Mouse (Mus musculus) hindbrain, embryonic 15.5 days (tissue): ENCODE measurements around the gene Sat2. TPM values are rescaled to one million over a fixed set of nuclear protein-coding genes. Genes with fewer than 3 reads are reported as not detected.

Source experiments
- ATAC-seq: fragments of 200-750 bp; cut with Nextera tagmentation; 2 replicates; pipeline ENCODE4 v1.8.0; 2017; ENCODE audit warnings: low read depth, moderate number of reproducible peaks, moderate TSS enrichment; ENCODE audit not compliant: low FRiP score
- H3K27ac ChIP-seq: fragments of 300-500 bp; sonication (generic); replicated peaks from 2 replicates; pipeline ENCODE4 v1.5.1; 2015; ENCODE audit warnings: mild to moderate bottlenecking, inconsistent platforms
- H3K27me3 ChIP-seq: fragments of 300-500 bp; sonication (generic); 2 replicates; pipeline ENCODE4 v1.6.1; 2015; ENCODE audit warnings: control low read depth, inconsistent platforms
- H3K36me3 ChIP-seq: fragments of 300-500 bp; sonication (generic); 2 replicates; pipeline ENCODE4 v1.6.1; 2015; ENCODE audit warnings: control low read depth, inconsistent platforms
- H3K4me1 ChIP-seq: fragments of 300-500 bp; sonication (generic); replicated peaks from 2 replicates; pipeline ENCODE4 v1.6.1; 2015; ENCODE audit warnings: control low read depth, inconsistent platforms
- H3K4me2 ChIP-seq: fragments of 300-500 bp; sonication (generic); 2 replicates; pipeline ENCODE4 v1.6.1; 2015; ENCODE audit warnings: moderate library complexity, mild to moderate bottlenecking, inconsistent platforms
- H3K4me3 ChIP-seq: fragments of 300-500 bp; sonication (generic); 2 replicates; pipeline ENCODE4 v1.5.1; 2015; ENCODE audit warnings: mild to moderate bottlenecking, inconsistent platforms
- H3K9ac ChIP-seq: fragments of 300-500 bp; sonication (generic); 2 replicates; pipeline ENCODE4 v1.6.1; 2015; ENCODE audit warnings: inconsistent platforms
- H3K9me3 ChIP-seq: fragments of 300-500 bp; sonication (generic); 2 replicates; pipeline ENCODE4 v1.6.1; 2016; ENCODE audit warnings: control low read depth, inconsistent platforms
- WGBS: fragments of 180-500 bp; shearing (Covaris S2); methylation state at CpG from one replicate; pipeline ENCODE4 v1.1.7; 2015; 5-methylcytosine and 5-hydroxymethylcytosine counted together
- microRNA counts: library from miRNA; unstranded; fragments of <30 nt; microRNA quantifications from one replicate; lab custom pipeline; 2016
- microRNA-seq: library from miRNA; unstranded; fragments of <30 nt; microRNA quantifications from one replicate; pipeline ENCODE4, GENCODE M21; 2016
- polyA plus RNA-seq: library from polyadenylated mRNA; unstranded; fragments of >200 nt; fragmentation: Nextera tagmentation; extraction: Ambion mirVana; gene quantifications from 2 replicates; pipeline ENCODE4 v1.2.1, GENCODE M21; 2015

Sat2 gene
- polyA plus RNA-seq, 1 experiment from 2014 or later, result 23.9 TPM

GRCm38 (mm10) chr11:69665457-69665960, 43.7 kb downstream of the Sat2 start:
- Histone ChIP-seq H3K4me1 (peaks cover 39% of the 10 kb centered on the region), H3K27me3 (no peaks in the 10 kb centered on the region), H3K4me2 (no peak overlapping the region), H3K4me3 (no peak overlapping the region), H3K9ac (no peak overlapping the region), H3K27ac (no peak overlapping the region), H3K9me3 (no peaks in the 10 kb centered on the region), H3K36me3 (peaks cover 62% of the 10 kb centered on the region)
- WGBS, result 79% methylated on average over 9 of the region's 9 CpGs
- no peak for ATAC-seq

- Histone ChIP-seq H3K4me3 (no peak within 1 kb of the TSS), H3K4me1 (peaks cover 37% of the 10 kb centered on the region), H3K27ac (no peak within 1 kb of the TSS), H3K27me3 (no peaks in the 10 kb centered on the region), H3K4me2 (no peak within 1 kb of the TSS), H3K9ac (no peak within 1 kb of the TSS), H3K36me3 (peaks cover 62% of the 10 kb centered on the region), H3K9me3 (no peaks in the 10 kb centered on the region)
- ATAC-seq, result no peak
- 40% methylated on average over 7 of the region's 7 CpGs for WGBS
Measured at GRCm38 (mm10) chr11:69665961-69666664, 44.3 kb downstream of the Sat2 start, which contains the start of gene Cd68. Gene Cd68, minus strand, starts transcription at chr11:69666153.

GRCm38 (mm10) chr11:69666665-69667005, 44.8 kb downstream of the Sat2 start:
- H3K36me3 ChIP-seq, result peaks cover 62% of the 10 kb centered on the region
- ATAC-seq, result no peak
- no peak overlapping the region for H3K9ac ChIP-seq
- no peak overlapping the region for H3K4me2 ChIP-seq
- no peaks in the 10 kb centered on the region for H3K9me3 ChIP-seq
- no peaks in the 10 kb centered on the region for H3K27me3 ChIP-seq
- WGBS, result 85% methylated on average over 3 of the region's 3 CpGs
- peaks cover 31% of the 10 kb centered on the region for H3K4me1 ChIP-seq
- no peak overlapping the region for H3K4me3 ChIP-seq
- no peak overlapping the region for H3K27ac ChIP-seq

GRCm38 (mm10) chr11:69670786-69671725, 49.2 kb downstream of the Sat2 start:
- WGBS, result under 1% methylated on average over 54 of the region's 61 CpGs
- Histone ChIP-seq H3K4me3 (peak overlapping the region; percentile 85), H3K36me3 (peaks cover 68% of the 10 kb centered on the region), H3K4me2 (peak overlapping the region; percentile 74), H3K9me3 (no peaks in the 10 kb centered on the region), H3K27me3 (no peaks in the 10 kb centered on the region), H3K27ac (peak overlapping the region; percentile 94), H3K9ac (peak overlapping the region; percentile 82), H3K4me1 (peaks cover 29% of the 10 kb centered on the region)
- ATAC-seq, result peak; percentile 81

- H3K36me3 ChIP-seq, result peaks cover 67% of the 10 kb centered on the region
- peak; percentile 7; the same call in 1 of the 2 replicates for ATAC-seq
- 0% methylated on average over 41 of the region's 43 CpGs for WGBS
Measured at GRCm38 (mm10) chr11:69671726-69672124, 49.9 kb downstream of the Sat2 start.

GRCm38 (mm10) chr11:69672211-69672706, 50.4 kb downstream of the Sat2 start, which contains the start of gene Eif4a1:
Gene Eif4a1, minus strand, starts transcription at chr11:69672423.
- H3K4me1 ChIP-seq, result peaks cover 29% of the 10 kb centered on the region

More at GRCm38 (mm10) chr11:69671726-69672124, 49.9 kb downstream of the Sat2 start:
- H3K27me3 ChIP-seq, result no peaks in the 10 kb centered on the region
- H3K9me3 ChIP-seq, result no peaks in the 10 kb centered on the region
- H3K27ac ChIP-seq, result peak overlapping the region; percentile 94
- peak overlapping the region; percentile 74 for H3K4me2 ChIP-seq
- peaks cover 29% of the 10 kb centered on the region for H3K4me1 ChIP-seq
- H3K9ac ChIP-seq, result peak overlapping the region; percentile 82
- peak overlapping the region; percentile 85 for H3K4me3 ChIP-seq

More at GRCm38 (mm10) chr11:69672211-69672706, 50.4 kb downstream of the Sat2 start, which contains the start of gene Eif4a1:
- Histone ChIP-seq H3K36me3 (peaks cover 70% of the 10 kb centered on the region), H3K4me2 (peak within 1 kb of the TSS; percentile 74), H3K27ac (peak within 1 kb of the TSS; percentile 94), H3K27me3 (no peaks in the 10 kb centered on the region), H3K9ac (peak within 1 kb of the TSS; percentile 82), H3K4me3 (peak within 1 kb of the TSS; percentile 85), H3K9me3 (no peaks in the 10 kb centered on the region)
- WGBS, result 0% methylated on average over 36 of the region's 36 CpGs
- peak; percentile 98 for ATAC-seq

MicroRNAs encoded within 50 kb of the gene (microRNA counts, 519-probe panel; counts per million panel counts)
- microRNA mmu-miR-1934 (lab: Ali Mortazavi, UCI) (not detected), microRNA mmu-miR-467f (lab: Ali Mortazavi, UCI) (2,550 counts per million, percentile 41 among the panel's probes with 10 or more counts)

Small RNA genes lying within 50 kb of the gene (microRNA-seq; reads per million reads assigned to microRNA genes)
- 2.2 reads per million, percentile 3 among the genes with 10 or more reads in this experiment for gene Mir1934
- not detected for gene Mir467f

Other genes starting within 250 kb of the Sat2 start
- 109 and 121 TPM in 2 replicates for gene Naa38, start 226.5 kb upstream of the Sat2 start, polyA plus RNA-seq
- gene Cyb5d1, start 226.4 kb upstream of the Sat2 start, polyA plus RNA-seq, result 30.6 and 33.5 TPM in 2 replicates
- gene Tmem88, start 223.8 kb upstream of the Sat2 start, polyA plus RNA-seq, result 6.8 and 7.2 TPM in 2 replicates
- gene Kdm6b, start 208.3 kb upstream of the Sat2 start, polyA plus RNA-seq, result 33.7 and 34.9 TPM in 2 replicates
- gene Dnah2, start 72.9 kb upstream of the Sat2 start, polyA plus RNA-seq, result 3.4 and 4.0 TPM in 2 replicates
- gene Efnb3, start 61.8 kb upstream of the Sat2 start, polyA plus RNA-seq, result 134 and 160 TPM in 2 replicates
- 19.6 and 20.6 TPM in 2 replicates for gene Wrap53, start 41.8 kb upstream of the Sat2 start, polyA plus RNA-seq
- gene Trp53, start 41.7 kb upstream of the Sat2 start, polyA plus RNA-seq, result 61.1 and 64.2 TPM in 2 replicates
- 71.9 and 89.4 TPM in 2 replicates for gene Atp1b2, start 16.1 kb upstream of the Sat2 start, polyA plus RNA-seq
- not detected in 2 replicates for gene Shbg, start 4.1 kb upstream of the Sat2 start, polyA plus RNA-seq
- gene Fxr2, start 11.0 kb downstream of the Sat2 start, polyA plus RNA-seq, result 41.3 and 41.5 TPM in 2 replicates
- not detected in 2 replicates for gene Sox15, start 33.3 kb downstream of the Sat2 start, polyA plus RNA-seq
- gene Mpdu1, start 40.6 kb downstream of the Sat2 start, polyA plus RNA-seq, result 101 and 108 TPM in 2 replicates
- gene Cd68, start 44.1 kb downstream of the Sat2 start, polyA plus RNA-seq, result 10.3 and 12.2 TPM in 2 replicates
- 476 and 491 TPM in 2 replicates for gene Eif4a1, start 50.4 kb downstream of the Sat2 start, polyA plus RNA-seq
- gene Senp3, start 60.1 kb downstream of the Sat2 start, polyA plus RNA-seq, result 101 and 103 TPM in 2 replicates
- 0.61 and 0.76 TPM in 2 replicates for gene Tnfsf13, start 63.8 kb downstream of the Sat2 start, polyA plus RNA-seq
- 3.5 and 5.0 TPM in 2 replicates for gene Tnfsf12, start 73.8 kb downstream of the Sat2 start, polyA plus RNA-seq
- 1.2 and 1.9 TPM in 2 replicates for gene Tnfsfm13, start 74.1 kb downstream of the Sat2 start, polyA plus RNA-seq
- 15.6 and 16.6 TPM in 2 replicates for gene Polr2a, start 136.6 kb downstream of the Sat2 start, polyA plus RNA-seq
- gene Slc35g3, start 139.9 kb downstream of the Sat2 start, polyA plus RNA-seq, result 0.51 and 0.66 TPM in 2 replicates
- 5.2 and 5.3 TPM in 2 replicates for gene Zbtb4, start 143.9 kb downstream of the Sat2 start, polyA plus RNA-seq
- gene Chrnb1, start 173.9 kb downstream of the Sat2 start, polyA plus RNA-seq, result 1.2 and 2.2 TPM in 2 replicates
- 5.7 and 7.1 TPM in 2 replicates for gene Fgf11, start 179.8 kb downstream of the Sat2 start, polyA plus RNA-seq
- 1.1 and 2.0 TPM in 2 replicates for gene Tmem102, start 183.6 kb downstream of the Sat2 start, polyA plus RNA-seq
- gene Gm39566, start 193.3 kb downstream of the Sat2 start, polyA plus RNA-seq, result not detected in 2 replicates
- not detected in 2 replicates for gene Spem2, start 196.4 kb downstream of the Sat2 start, polyA plus RNA-seq
- gene Spem1, start 200.2 kb downstream of the Sat2 start, polyA plus RNA-seq, result 0.21 and 0.34 TPM in 2 replicates
- gene Nlgn2, start 215.8 kb downstream of the Sat2 start, polyA plus RNA-seq, result 20.9 and 21.0 TPM in 2 replicates
- 375 and 391 TPM in 2 replicates for gene Tmem256, start 216.5 kb downstream of the Sat2 start, polyA plus RNA-seq
- gene Plscr3, start 224.4 kb downstream of the Sat2 start, polyA plus RNA-seq, result 46.0 and 47.5 TPM in 2 replicates
- 0.10 and 0.12 TPM in 2 replicates for gene Tnk1, start 236.7 kb downstream of the Sat2 start, polyA plus RNA-seq